Mouse (Mus musculus) gastrocnemius, adult 18-20 months (tissue): ENCODE data around the gene Ift52. TPM values are rescaled to one million over a fixed set of nuclear protein-coding genes. Genes with fewer than 3 reads are reported as not detected.
A peak's percentile ranks its signal among the peaks of the same experiment; 100 is the strongest.

Experiments used
- DNase-seq: peaks from one replicate; pipeline ENCODE4 v3.0.0; 2021; ENCODE audit warnings: low spot score
- long read RNA-seq, 2 experiments: library from polyadenylated mRNA; stranded (forward); transcript quantifications; one replicate each; pipeline ENCODE4 v2.0.0; 2021
- total RNA-seq, 2 experiments: library from RNA; stranded (reverse); gene quantifications; 2 replicates each; pipeline ENCODE4 v1.2.3; 2021

Gene Ift52
- total RNA-seq: 10 to 100 TPM; 15.7 to 16.7 TPM
- long read RNA-seq, experiment 1, transcript Ift52-201 (13 exons, 2,248 nt): major isoform, 16 of 21 reads
- long read RNA-seq, experiment 1, partial matches to known transcripts: 3 of 21 reads
- long read RNA-seq, experiment 1, other reads (novel, unspliced or antisense): 2 of 21 reads
- long read RNA-seq, experiment 2, transcript Ift52-201 (13 exons, 2,248 nt): major isoform, 16 of 20 reads
- long read RNA-seq, experiment 2, partial matches to known transcripts: 2 of 20 reads
- long read RNA-seq, experiment 2, other reads (novel, unspliced or antisense): 2 of 20 reads

- peak; percentile 88 for DNase-seq
Observed at GRCm38 (mm10) chr2:163016916-163017743, at the start of gene Ift52. Gene Ift52 (plus strand): TSS chr2:163017354.

- peak; percentile 31 for DNase-seq
Observed at GRCm38 (mm10) chr2:162968357-162968756, 48.8 kb upstream of the Ift52 start.

- DNase-seq: no peak
Observed at GRCm38 (mm10) chr2:162969101-162969500, 48.1 kb upstream of the Ift52 start.

- no peak for DNase-seq
Observed at GRCm38 (mm10) chr2:162970896-162971295, 46.3 kb upstream of the Ift52 start.

GRCm38 (mm10) chr2:162972752-162973151 is 44.4 kb upstream of the Ift52 start:
- no peak for DNase-seq

- DNase-seq: no peak
Observed at GRCm38 (mm10) chr2:162973206-162973605, 43.9 kb upstream of the Ift52 start.

- no peak for DNase-seq
Observed at GRCm38 (mm10) chr2:162973637-162974036, 43.5 kb upstream of the Ift52 start.

- DNase-seq: peak; percentile 50
Observed at GRCm38 (mm10) chr2:162975157-162975775, 41.9 kb upstream of the Ift52 start.

GRCm38 (mm10) chr2:162976001-162976400 is 41.2 kb upstream of the Ift52 start:
- DNase-seq: peak; percentile 22

GRCm38 (mm10) chr2:162984381-162984780 is 32.8 kb upstream of the Ift52 start:
- DNase-seq: no peak

- DNase-seq: no peak
Observed at GRCm38 (mm10) chr2:162985923-162986322, 31.2 kb upstream of the Ift52 start.

GRCm38 (mm10) chr2:162986764-162987163 is 30.4 kb upstream of the Ift52 start:
- no peak for DNase-seq

GRCm38 (mm10) chr2:162987218-162987617 is 29.9 kb upstream of the Ift52 start, which contains the start of gene Sgk2:
Gene Sgk2 (plus strand): TSS chr2:162987330.
- DNase-seq: no peak

GRCm38 (mm10) chr2:162988235-162988634 is 28.9 kb upstream of the Ift52 start:
- no peak for DNase-seq

- no peak for DNase-seq
Observed at GRCm38 (mm10) chr2:162991394-162992083, 25.6 kb upstream of the Ift52 start.

- no peak for DNase-seq
Observed at GRCm38 (mm10) chr2:162992084-162992437, 25.1 kb upstream of the Ift52 start.

- no peak for DNase-seq
Observed at GRCm38 (mm10) chr2:162993881-162994616, 23.1 kb upstream of the Ift52 start.

GRCm38 (mm10) chr2:162998528-162999230 is 18.5 kb upstream of the Ift52 start:
- DNase-seq: peak; percentile 56

GRCm38 (mm10) chr2:162999744-163000143 is 17.4 kb upstream of the Ift52 start:
- peak; percentile 19 for DNase-seq

- DNase-seq: no peak
Observed at GRCm38 (mm10) chr2:163001071-163001470, 16.1 kb upstream of the Ift52 start.
